Mouse (Mus musculus): ENCODE measurements around the gene Cetn2. TPM values are rescaled to one million over a fixed set of nuclear protein-coding genes. Genes with fewer than 3 reads are reported as not detected.
A peak's percentile ranks its signal among the peaks of the same experiment; 100 is the strongest.

Cetn2 gene
- 10 to 100 TPM; 51.0 to 52.9 TPM for total RNA-seq (2021)
- long read RNA-seq, experiment 1, transcript Cetn2-203 (5 exons, 1,286 nt), result major isoform, 38 of 42 reads
- long read RNA-seq, experiment 1, partial matches to known transcripts, result 1 of 42 reads
- long read RNA-seq, experiment 1, other reads (novel, unspliced or antisense), result 0 of 42 reads
- long read RNA-seq, experiment 2, transcript Cetn2-203 (5 exons, 1,286 nt), result major isoform, 25 of 28 reads
- long read RNA-seq, experiment 2, partial matches to known transcripts, result 0 of 28 reads
- long read RNA-seq, experiment 2, other reads (novel, unspliced or antisense), result 0 of 28 reads

- peak; percentile 78 to 84 for DNase-seq (ENCODE audit: extremely low spot score in 1 of 2, low spot score in 2 of 2)
- Histone ChIP-seq H3K4me3 (peak within 1 kb of the TSS; percentile 52), H3K27ac (peak within 1 kb of the TSS; percentile 71)
- no peak for TF ChIP-seq CTCF (IDR thresholded peaks at IDR 0.05)
- intact Hi-C loops (cut with DNase I), result no loop called here
Measured at GRCm38 (mm10) chrX:72917884-72918681, at the start of gene Cetn2, which contains the start of gene Nsdhl. Cetn2 (minus strand) TSS chrX:72918411. Nsdhl (plus strand) TSS chrX:72918557.

- Histone ChIP-seq H3K4me3 (no peak overlapping the region), H3K27ac (no peak overlapping the region)
- DNase-seq (ENCODE audit: extremely low spot score in 1 of 2, low spot score in 2 of 2), result no peak
- intact Hi-C loops (cut with DNase I), result no loop called here
- TF ChIP-seq CTCF (IDR thresholded peaks at IDR 0.05), result no peak
Measured at GRCm38 (mm10) chrX:72962743-72963142, 44.5 kb upstream of the Cetn2 start.

GRCm38 (mm10) chrX:72961511-72961910 lies 43.3 kb upstream of the Cetn2 start:
- intact Hi-C loops (cut with DNase I), result no loop called here
- TF ChIP-seq CTCF (IDR thresholded peaks at IDR 0.05), result no peak

GRCm38 (mm10) chrX:72960431-72960830 lies 42.2 kb upstream of the Cetn2 start:
- TF ChIP-seq CTCF (IDR thresholded peaks at IDR 0.05), result peak; percentile 51
- H3K27ac ChIP-seq, result no peak overlapping the region
- intact Hi-C loops (cut with DNase I), result no loop called here
- H3K4me3 ChIP-seq, result no peak overlapping the region
- DNase-seq (ENCODE audit: extremely low spot score in 1 of 2, low spot score in 2 of 2), result no peak

More at GRCm38 (mm10) chrX:72961511-72961910, 43.3 kb upstream of the Cetn2 start:
- DNase-seq (ENCODE audit: extremely low spot score in 1 of 2, low spot score in 2 of 2), result no peak
- Histone ChIP-seq H3K27ac (no peak overlapping the region), H3K4me3 (no peak overlapping the region)

GRCm38 (mm10) chrX:72956486-72956885 lies 38.3 kb upstream of the Cetn2 start:
- intact Hi-C loops (cut with DNase I), result no loop called here
- H3K27ac ChIP-seq, result no peak overlapping the region
- no peak overlapping the region for H3K4me3 ChIP-seq
- no peak for TF ChIP-seq CTCF (IDR thresholded peaks at IDR 0.05)
- no peak for DNase-seq (ENCODE audit: extremely low spot score in 1 of 2, low spot score in 2 of 2)

GRCm38 (mm10) chrX:72953464-72953863 lies 35.3 kb upstream of the Cetn2 start:
- Histone ChIP-seq H3K27ac (no peak overlapping the region), H3K4me3 (no peak overlapping the region)
- no peak for TF ChIP-seq CTCF (IDR thresholded peaks at IDR 0.05)
- DNase-seq (ENCODE audit: extremely low spot score in 1 of 2, low spot score in 2 of 2), result no peak
- intact Hi-C loops (cut with DNase I), result no loop called here

- intact Hi-C loops (cut with DNase I), result no loop called here
Measured at GRCm38 (mm10) chrX:72921391-72921790, 3.2 kb upstream of the Cetn2 start.

GRCm38 (mm10) chrX:72918682-72919059 lies 460 bp upstream of the Cetn2 start:
- Histone ChIP-seq H3K4me3 (peak overlapping the region; percentile 52), H3K27ac (peak overlapping the region; percentile 66; the same call in 1 of the 2 replicates)
- no peak for TF ChIP-seq CTCF (IDR thresholded peaks at IDR 0.05)
- DNase-seq (ENCODE audit: extremely low spot score in 1 of 2, low spot score in 2 of 2), result no peak
- intact Hi-C loops (cut with DNase I), result no loop called here

More at GRCm38 (mm10) chrX:72921391-72921790, 3.2 kb upstream of the Cetn2 start:
- Histone ChIP-seq H3K4me3 (no peak overlapping the region), H3K27ac (no peak overlapping the region)
- TF ChIP-seq CTCF (IDR thresholded peaks at IDR 0.05), result no peak
- DNase-seq (ENCODE audit: extremely low spot score in 1 of 2, low spot score in 2 of 2), result no peak

- Histone ChIP-seq H3K27ac (no peak overlapping the region), H3K4me3 (no peak overlapping the region)
- TF ChIP-seq CTCF (IDR thresholded peaks at IDR 0.05), result no peak
- no peak for DNase-seq (ENCODE audit: extremely low spot score in 1 of 2, low spot score in 2 of 2)
- intact Hi-C loops (cut with DNase I), result no loop called here
Measured at GRCm38 (mm10) chrX:72911611-72912010, 6.6 kb downstream of the Cetn2 start.

GRCm38 (mm10) chrX:72908404-72908741 lies 9.8 kb downstream of the Cetn2 start:
- DNase-seq (ENCODE audit: extremely low spot score in 1 of 2, low spot score in 2 of 2), result peak in 1 of 2 experiments; percentile 14
- peak; percentile 39 for TF ChIP-seq CTCF (IDR thresholded peaks at IDR 0.05)
- Histone ChIP-seq H3K27ac (no peak overlapping the region), H3K4me3 (no peak overlapping the region)
- intact Hi-C loops (cut with DNase I), result loop anchor here (10.0 kb wide), 1 partner anchor 924 kb away; no protein-coding TSS in a partner anchor

GRCm38 (mm10) chrX:72907619-72908403 lies 10.4 kb downstream of the Cetn2 start:
- no peak for TF ChIP-seq CTCF (IDR thresholded peaks at IDR 0.05)
- H3K4me3 ChIP-seq, result no peak overlapping the region
- DNase-seq (ENCODE audit: extremely low spot score in 1 of 2, low spot score in 2 of 2), result no peak
- H3K27ac ChIP-seq, result no peak overlapping the region
- intact Hi-C loops (cut with DNase I), result loop anchor here (10.0 kb wide), 1 partner anchor 923 kb away; no protein-coding TSS in a partner anchor
